Mouse (Mus musculus) midbrain, embryonic 10.5 days (tissue): ENCODE data around the gene Myh13. TPM values are rescaled to one million over a fixed set of nuclear protein-coding genes. Genes with fewer than 3 reads are reported as not detected.

Experiments used
- DNase-seq: peaks from one replicate; pipeline ENCODE4 v3.0.0-alpha.2; 2017; ENCODE audit warnings: low spot score
- H3K27ac ChIP-seq: fragments of 300-500 bp; sonication (generic); replicated peaks from 2 replicates; pipeline ENCODE4 v1.5.1; 2016; ENCODE audit warnings: mild to moderate bottlenecking
- H3K27me3 ChIP-seq: fragments of 300-500 bp; sonication (generic); 2 replicates; pipeline ENCODE4 v1.6.1; 2016; ENCODE audit warnings: low read depth, mild to moderate bottlenecking; ENCODE audit not compliant: poor library complexity, severe bottlenecking
- H3K36me3 ChIP-seq: fragments of 300-500 bp; sonication (generic); 2 replicates; pipeline ENCODE4 v1.6.1; 2016; ENCODE audit warnings: mild to moderate bottlenecking, moderate library complexity
- H3K4me1 ChIP-seq: fragments of 300-500 bp; sonication (generic); 2 replicates; pipeline ENCODE4 v1.6.1; 2016
- H3K4me3 ChIP-seq: fragments of 300-500 bp; sonication (generic); 2 replicates; pipeline ENCODE4 v1.5.1; 2016; ENCODE audit warnings: mild to moderate bottlenecking, moderate library complexity
- H3K9me3 ChIP-seq: fragments of 300-500 bp; sonication (generic); replicated peaks from 2 replicates; pipeline ENCODE4 v1.6.1; 2016; ENCODE audit warnings: mild to moderate bottlenecking
- WGBS: fragments of 180-500 bp; shearing (Covaris S2); methylation state at CpG from one replicate; pipeline ENCODE4 v1.1.7; 2016; 5-methylcytosine and 5-hydroxymethylcytosine counted together
- polyA plus RNA-seq: library from polyadenylated mRNA; unstranded; fragments of >200 nt; fragmentation: Nextera tagmentation; extraction: Ambion mirVana; gene quantifications from 2 replicates; pipeline ENCODE4 v1.2.1, GENCODE M21; 2016

Myh13 gene
- 0.01 TPM in 1 of 2 replicates, not detected in the other for polyA plus RNA-seq

DNA sequence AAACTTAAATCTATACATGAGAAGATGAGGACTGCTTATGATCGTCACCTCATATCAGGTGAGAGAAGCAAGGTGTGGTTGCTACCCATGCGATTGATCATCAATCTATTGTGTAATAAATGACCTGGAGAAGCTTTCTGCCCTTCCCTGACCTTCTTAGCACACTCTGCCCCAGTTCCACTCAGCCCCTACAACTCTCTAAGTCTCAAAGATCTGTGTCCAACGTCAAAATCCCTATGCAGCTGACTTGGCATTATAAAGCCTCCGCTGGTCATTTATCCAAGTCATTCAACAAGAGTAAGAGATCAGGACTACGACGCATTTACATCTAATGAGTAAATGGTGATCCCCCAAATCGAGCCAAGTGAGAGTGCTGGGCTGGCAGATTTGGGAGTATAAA, at the start of gene Myh13:
Myh13 (plus strand) TSS at position 301 of the 400 bp plus-strand sequence.
- 86% methylated on average over 7 of the region's 7 CpGs for WGBS

DNA sequence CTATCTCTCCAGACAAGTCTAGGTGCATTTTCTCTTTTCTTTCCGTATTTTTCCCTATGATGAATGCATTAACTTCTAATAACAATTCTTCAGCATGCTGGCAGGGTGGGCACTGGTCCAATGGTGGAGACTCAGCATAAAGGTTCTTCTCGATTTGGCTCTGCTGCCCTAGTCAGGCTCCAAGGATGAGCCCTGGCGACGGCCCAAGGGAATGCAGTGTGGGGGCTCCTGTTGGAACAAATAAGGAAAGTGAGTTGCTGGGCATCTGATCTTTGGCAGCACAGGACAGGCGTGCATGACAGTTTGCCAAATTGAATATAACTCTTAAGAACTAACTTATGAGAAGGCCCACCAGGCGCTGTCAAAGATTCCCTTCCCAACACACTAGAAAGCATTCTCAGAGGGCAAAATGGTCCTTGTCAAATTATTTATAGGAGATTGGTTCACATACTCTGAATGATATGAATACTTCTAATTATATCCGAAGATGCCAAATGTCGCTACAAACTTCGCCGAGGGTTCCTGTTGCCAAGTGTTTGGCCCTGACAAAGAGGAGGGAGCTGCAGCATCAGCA, 44.8 kb upstream of the Myh13 start, which contains the start of gene Myh8:
Myh8 (plus strand) TSS at position 524 of the 574 bp plus-strand sequence.
- no peaks in the 10 kb centered on the region for H3K36me3 ChIP-seq
- H3K27me3 ChIP-seq, result no peaks in the 10 kb centered on the region
- no peak within 1 kb of the TSS for H3K4me3 ChIP-seq
- H3K4me1 ChIP-seq, result no peaks in the 10 kb centered on the region
- no peak for DNase-seq
- H3K9me3 ChIP-seq, result no peaks in the 10 kb centered on the region
- WGBS, result 91% methylated on average over 10 of the region's 10 CpGs
- no peak within 1 kb of the TSS for H3K27ac ChIP-seq

More for the DNA sequence above, at the start of gene Myh13:
- H3K27ac ChIP-seq, result no peak within 1 kb of the TSS
- no peak within 1 kb of the TSS for H3K4me3 ChIP-seq
- no peaks in the 10 kb centered on the region for H3K9me3 ChIP-seq
- H3K36me3 ChIP-seq, result no peaks in the 10 kb centered on the region
- H3K4me1 ChIP-seq, result no peaks in the 10 kb centered on the region
- no peaks in the 10 kb centered on the region for H3K27me3 ChIP-seq
- no peak for DNase-seq

DNA sequence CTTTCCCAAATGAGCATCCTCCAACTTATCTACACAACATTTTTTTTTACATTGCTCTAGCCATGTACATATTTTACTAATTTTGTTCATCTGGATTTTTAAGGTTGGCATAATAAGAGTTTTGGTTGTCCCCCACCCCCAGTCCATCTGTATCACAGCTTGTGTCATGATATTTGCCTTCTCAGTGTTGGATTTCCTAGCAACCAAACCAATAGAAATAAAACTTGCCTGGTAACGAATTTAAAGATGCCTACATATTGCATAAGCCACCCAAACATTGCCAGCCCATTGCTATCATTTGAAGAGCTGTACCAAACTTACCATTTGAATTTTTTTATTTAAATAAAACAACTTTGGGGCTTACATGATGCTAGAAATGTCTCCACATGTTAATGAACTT, 28.0 kb upstream of the Myh13 start:
- H3K27me3 ChIP-seq, result no peaks in the 10 kb centered on the region
- DNase-seq, result no peak
- no peak overlapping the region for H3K4me3 ChIP-seq
- whole genome bisulfite sequencing, result 78% methylated on average over 1 of the region's 1 CpGs
- H3K4me1 ChIP-seq, result no peaks in the 10 kb centered on the region
- 0 out of 2 replicates have a peak, but pooled peaks cover 2% of the 10 kb centered on the region for H3K9me3 ChIP-seq
- no peaks in the 10 kb centered on the region for H3K36me3 ChIP-seq
- no peak overlapping the region for H3K27ac ChIP-seq

DNA sequence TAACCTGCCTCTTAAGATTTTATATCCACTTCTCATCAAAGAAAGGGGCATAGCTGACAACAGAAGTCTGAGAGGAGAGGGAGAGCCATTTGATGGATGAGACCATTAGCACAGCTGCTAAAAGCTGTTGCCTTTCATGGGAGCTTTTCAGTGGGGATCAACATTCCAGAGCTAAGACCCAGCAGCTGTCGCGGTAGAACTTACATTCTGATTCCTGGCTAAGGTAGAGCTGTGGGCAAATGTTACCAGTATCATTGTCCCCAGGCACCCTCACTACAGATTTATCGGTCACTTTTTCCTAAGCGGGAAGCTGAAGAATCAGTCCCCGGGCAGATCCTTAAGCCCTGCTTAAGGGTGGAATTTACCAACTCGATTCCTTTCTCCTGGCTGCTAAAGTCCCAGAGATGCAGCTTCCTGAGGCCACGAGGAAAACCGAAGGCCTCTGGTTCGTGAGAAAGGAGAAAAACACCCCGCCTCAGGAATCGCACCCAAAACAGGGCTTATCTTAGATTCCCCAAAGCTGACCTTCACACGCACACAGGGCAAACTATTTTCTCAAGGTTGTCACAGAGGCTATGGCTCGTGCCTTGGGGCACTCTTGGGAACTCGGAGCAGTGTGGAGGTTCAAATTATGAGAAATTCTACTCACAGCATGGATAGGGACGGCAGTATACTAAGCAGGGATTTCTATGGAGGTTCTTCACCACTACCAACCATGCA, 7.6 kb upstream of the Myh13 start:
- H3K9me3 ChIP-seq, result no peaks in the 10 kb centered on the region
- H3K36me3 ChIP-seq, result no peaks in the 10 kb centered on the region
- peaks cover 10% of the 10 kb centered on the region for H3K4me1 ChIP-seq
- H3K27ac ChIP-seq, result peak overlapping the region; percentile 34
- WGBS, result 54% methylated on average over 15 of the region's 15 CpGs
- H3K4me3 ChIP-seq, result no peak overlapping the region
- H3K27me3 ChIP-seq, result no peaks in the 10 kb centered on the region
- DNase-seq, result peak; percentile 12

DNA sequence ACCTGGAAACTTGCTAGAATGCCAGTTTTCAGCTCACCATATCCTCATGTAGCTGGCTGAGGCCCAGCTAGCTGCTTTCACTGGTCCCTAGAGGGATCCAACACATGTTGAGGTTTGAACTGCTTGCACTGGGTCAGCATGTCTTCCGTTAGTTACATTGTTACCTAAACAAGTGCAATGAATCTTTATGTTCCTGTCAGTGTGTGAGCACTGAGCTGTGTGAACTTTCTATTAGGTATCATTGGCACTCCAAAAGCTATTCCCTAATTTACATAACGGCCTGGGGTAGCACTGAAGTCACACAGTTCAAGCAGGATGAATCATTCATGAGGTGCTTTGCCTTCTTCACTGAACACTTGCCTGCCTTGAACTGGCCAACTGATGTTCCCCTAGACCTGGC, 5.1 kb downstream of the Myh13 start:
- Histone ChIP-seq H3K4me1 (no peaks in the 10 kb centered on the region), H3K9me3 (no peaks in the 10 kb centered on the region), H3K4me3 (no peak overlapping the region), H3K36me3 (no peaks in the 10 kb centered on the region), H3K27me3 (no peaks in the 10 kb centered on the region), H3K27ac (no peak overlapping the region)
- DNase-seq, result no peak
- WGBS, result 76% methylated on average over 2 of the region's 2 CpGs

DNA sequence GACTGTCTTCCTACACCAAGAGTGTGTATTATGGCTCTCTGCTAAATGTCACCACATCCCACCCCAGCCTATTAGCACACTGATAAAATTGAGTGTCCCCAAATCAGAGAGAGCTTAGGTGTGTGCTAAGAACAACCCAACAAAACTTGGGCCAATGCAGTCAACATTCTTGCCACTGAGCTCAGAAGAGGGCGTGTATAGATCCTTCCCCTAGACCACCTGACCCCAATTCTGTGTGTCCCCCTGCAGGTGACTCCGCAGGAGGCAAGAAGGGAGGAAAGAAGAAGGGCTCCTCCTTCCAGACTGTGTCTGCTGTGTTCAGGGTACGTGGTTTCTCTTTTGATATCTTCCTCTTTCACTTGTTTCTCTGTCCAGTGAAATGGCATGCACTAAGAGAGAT, 23.1 kb downstream of the Myh13 start:
- H3K9me3 ChIP-seq, result no peaks in the 10 kb centered on the region
- no peaks in the 10 kb centered on the region for H3K4me1 ChIP-seq
- H3K27me3 ChIP-seq, result no peaks in the 10 kb centered on the region
- DNase-seq, result no peak
- 63% methylated on average over 3 of the region's 3 CpGs for WGBS
- no peak overlapping the region for H3K4me3 ChIP-seq
- H3K36me3 ChIP-seq, result no peaks in the 10 kb centered on the region
- H3K27ac ChIP-seq, result no peak overlapping the region

DNA sequence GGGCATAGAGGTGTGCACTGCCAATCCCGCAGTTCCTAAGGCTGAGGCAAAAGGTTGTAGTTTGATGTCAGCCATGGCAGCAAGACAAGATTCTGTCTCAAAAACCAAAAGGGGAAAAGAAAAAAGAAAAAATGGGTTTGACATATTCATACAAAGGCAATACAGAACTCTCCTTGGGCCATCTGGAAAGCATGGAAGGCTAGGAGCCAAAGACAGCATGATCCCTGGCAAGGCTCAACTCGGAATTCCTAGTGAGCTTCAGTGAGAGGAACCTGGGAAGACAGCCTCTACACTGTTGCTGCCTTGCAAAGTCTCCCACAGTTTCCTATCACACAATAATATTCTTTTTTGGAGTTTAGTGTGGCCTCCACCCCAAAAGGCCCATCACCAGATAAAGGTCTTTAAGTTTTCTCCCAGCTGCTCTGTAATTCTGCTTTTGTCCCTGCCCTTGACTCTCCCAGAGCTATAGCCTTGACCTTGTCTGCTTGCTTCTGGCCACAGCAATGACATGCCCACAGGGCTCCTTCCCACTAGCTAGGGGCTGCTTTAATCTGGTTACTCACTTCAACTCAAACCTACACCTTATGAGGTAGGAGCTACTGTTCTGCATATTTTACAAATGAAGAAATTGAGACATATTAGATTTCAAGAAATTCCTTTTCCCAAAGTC, 23.9 kb downstream of the Myh13 start:
- Histone ChIP-seq H3K4me1 (no peaks in the 10 kb centered on the region), H3K27ac (no peak overlapping the region), H3K36me3 (no peaks in the 10 kb centered on the region), H3K4me3 (no peak overlapping the region), H3K27me3 (no peaks in the 10 kb centered on the region), H3K9me3 (no peaks in the 10 kb centered on the region)
- DNase-seq, result no peak
- WGBS, result 84% methylated on average over 2 of the region's 2 CpGs

DNA sequence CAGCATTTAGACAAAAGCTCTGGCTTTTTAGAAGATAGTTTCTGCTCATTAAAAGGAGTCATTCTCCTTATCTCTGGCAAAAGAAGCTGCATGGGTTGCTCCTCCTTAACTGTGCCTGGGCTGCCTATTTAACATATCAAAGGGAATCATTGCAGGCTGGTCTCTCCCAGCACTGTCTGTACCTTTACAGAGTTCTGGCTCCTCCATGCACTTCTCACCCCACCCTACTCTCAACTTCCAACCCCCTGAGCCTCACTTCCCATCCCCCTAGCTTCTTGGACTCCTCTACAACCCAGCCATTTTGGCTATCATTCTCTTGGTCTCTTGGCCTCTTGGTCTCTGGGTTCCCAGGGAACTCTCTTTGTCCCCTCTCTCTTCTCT, 24.4 kb downstream of the Myh13 start:
- Histone ChIP-seq H3K4me1 (no peaks in the 10 kb centered on the region), H3K36me3 (no peaks in the 10 kb centered on the region), H3K9me3 (no peaks in the 10 kb centered on the region), H3K27me3 (no peaks in the 10 kb centered on the region), H3K27ac (no peak overlapping the region), H3K4me3 (no peak overlapping the region)
- DNase-seq, result no peak

DNA sequence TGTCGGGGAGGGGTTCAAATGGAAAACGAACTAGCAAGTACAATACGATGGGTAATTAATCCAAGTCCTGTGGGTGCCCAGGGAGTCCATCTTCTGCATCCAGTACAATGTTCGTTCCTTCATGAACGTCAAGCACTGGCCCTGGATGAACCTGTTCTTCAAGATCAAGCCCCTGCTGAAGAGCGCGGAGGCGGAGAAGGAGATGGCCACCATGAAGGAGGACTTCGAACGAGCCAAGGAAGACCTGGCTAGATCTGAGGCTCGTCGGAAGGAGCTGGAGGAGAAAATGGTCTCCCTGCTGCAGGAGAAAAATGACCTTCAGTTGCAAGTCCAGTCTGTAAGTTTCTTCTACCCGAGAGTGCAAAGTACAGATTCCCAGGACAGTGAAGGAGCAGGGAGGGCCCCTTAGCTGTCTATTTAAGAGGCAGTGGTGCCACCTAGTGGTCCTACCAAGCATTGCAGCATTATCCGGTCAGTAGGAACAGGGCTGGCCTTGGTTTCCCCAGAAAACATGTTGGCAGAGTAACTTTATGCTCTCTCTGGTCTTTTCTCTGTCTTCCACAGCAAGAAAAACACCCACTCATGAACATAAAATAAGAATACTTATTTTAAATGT, 28.8 kb downstream of the Myh13 start:
- peak; percentile 78 for DNase-seq
- H3K4me3 ChIP-seq, result no peak overlapping the region
- H3K27ac ChIP-seq, result no peak overlapping the region
- WGBS, result 54% methylated on average over 14 of the region's 14 CpGs
- H3K4me1 ChIP-seq, result no peaks in the 10 kb centered on the region
- H3K36me3 ChIP-seq, result no peaks in the 10 kb centered on the region
- no peaks in the 10 kb centered on the region for H3K27me3 ChIP-seq
- no peaks in the 10 kb centered on the region for H3K9me3 ChIP-seq

DNA sequence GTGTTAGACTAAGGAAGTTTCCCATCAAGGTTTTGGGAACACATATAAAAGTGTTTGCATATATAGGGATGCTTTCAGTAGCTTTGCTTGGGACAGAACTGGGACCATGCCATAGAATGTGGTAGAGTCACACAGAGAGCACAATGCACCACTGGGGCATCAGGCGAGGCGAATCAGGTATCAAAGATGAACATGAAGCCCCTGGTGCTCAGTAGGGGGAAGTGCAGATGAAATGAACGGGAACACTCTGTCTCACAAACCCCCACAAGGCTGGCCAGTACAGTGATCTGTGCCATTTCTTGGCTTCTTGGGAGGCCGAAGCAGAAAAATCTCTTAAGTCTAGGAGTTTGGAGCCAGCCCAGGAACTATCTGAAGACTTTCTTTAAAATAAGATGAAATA, 31.6 kb downstream of the Myh13 start:
- H3K27ac ChIP-seq, result no peak overlapping the region
- H3K9me3 ChIP-seq, result no peaks in the 10 kb centered on the region
- H3K36me3 ChIP-seq, result no peaks in the 10 kb centered on the region
- H3K4me3 ChIP-seq, result no peak overlapping the region
- H3K27me3 ChIP-seq, result no peaks in the 10 kb centered on the region
- no peak for DNase-seq
- no peaks in the 10 kb centered on the region for H3K4me1 ChIP-seq
- WGBS, result 55% methylated on average over 4 of the region's 4 CpGs

DNA sequence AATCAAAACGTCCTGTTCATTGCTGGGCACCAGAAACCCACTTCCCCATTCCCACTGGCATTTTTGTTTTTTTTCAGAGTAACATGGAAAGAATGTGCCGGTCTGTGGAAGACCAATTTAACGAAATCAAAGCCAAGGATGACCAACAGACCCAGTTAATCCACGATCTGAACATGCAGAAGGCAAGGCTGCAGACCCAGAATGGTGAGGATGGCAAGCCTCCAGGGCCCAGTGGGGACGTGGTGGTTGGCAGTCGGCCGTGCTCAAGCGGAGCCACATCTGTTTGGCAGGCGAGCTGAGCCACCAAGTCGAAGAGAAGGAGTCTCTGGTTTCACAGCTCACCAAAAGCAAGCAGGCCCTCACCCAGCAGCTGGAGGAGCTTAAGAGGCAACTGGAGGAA, 36.6 kb downstream of the Myh13 start:
- WGBS, result 83% methylated on average over 10 of the region's 10 CpGs
- no peaks in the 10 kb centered on the region for H3K27me3 ChIP-seq

DNA sequence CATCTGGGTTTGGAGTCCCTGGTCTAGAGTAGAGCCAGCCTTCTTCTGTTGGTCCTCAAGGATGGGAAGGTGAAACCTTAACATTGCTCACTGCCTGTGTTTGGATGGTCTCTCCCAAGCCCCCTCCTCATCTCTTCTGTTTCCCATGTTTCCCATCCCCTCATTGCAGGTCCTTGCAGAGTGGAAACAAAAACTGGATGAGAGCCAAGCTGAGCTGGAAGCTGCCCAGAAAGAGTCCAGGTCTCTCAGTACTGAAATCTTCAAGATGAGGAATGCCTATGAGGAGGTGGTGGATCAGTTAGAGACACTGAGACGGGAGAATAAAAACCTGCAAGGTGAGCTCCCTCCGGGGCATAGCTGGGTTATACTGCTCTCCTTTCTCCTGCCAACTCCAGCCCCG, 40.8 kb downstream of the Myh13 start:
- Histone ChIP-seq H3K9me3 (no peaks in the 10 kb centered on the region), H3K4me3 (no peak overlapping the region), H3K27me3 (no peaks in the 10 kb centered on the region), H3K4me1 (no peaks in the 10 kb centered on the region), H3K27ac (no peak overlapping the region), H3K36me3 (no peaks in the 10 kb centered on the region)
- DNase-seq, result no peak
- WGBS, result 86% methylated on average over 3 of the region's 3 CpGs

More for the DNA sequence above, 36.6 kb downstream of the Myh13 start:
- no peaks in the 10 kb centered on the region for H3K36me3 ChIP-seq
- no peak for DNase-seq
- no peak overlapping the region for H3K4me3 ChIP-seq
- H3K4me1 ChIP-seq, result no peaks in the 10 kb centered on the region
- H3K27ac ChIP-seq, result no peak overlapping the region
- H3K9me3 ChIP-seq, result no peaks in the 10 kb centered on the region

DNA sequence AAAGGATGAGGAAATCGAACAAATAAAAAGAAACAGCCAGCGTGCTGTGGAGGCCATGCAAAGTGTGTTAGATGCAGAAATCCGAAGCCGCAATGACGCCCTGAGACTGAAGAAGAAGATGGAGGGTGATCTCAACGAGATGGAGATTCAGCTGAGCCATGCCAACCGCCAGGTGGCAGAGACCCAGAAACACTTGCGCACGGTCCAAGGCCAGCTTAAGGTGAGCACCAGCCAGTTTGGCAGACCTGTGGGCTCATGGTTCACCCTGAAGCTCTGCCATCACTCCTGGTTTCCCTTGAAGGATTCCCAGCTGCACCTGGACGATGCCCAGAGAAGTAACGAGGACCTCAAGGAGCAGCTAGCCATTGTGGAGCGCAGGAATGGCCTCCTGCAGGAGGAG, 43.1 kb downstream of the Myh13 start:
- Histone ChIP-seq H3K4me1 (no peaks in the 10 kb centered on the region), H3K27ac (no peak overlapping the region), H3K36me3 (no peaks in the 10 kb centered on the region), H3K9me3 (no peaks in the 10 kb centered on the region), H3K4me3 (no peak overlapping the region), H3K27me3 (no peaks in the 10 kb centered on the region)
- no peak for DNase-seq
- 93% methylated on average over 12 of the region's 12 CpGs for WGBS
